Mouse (Mus musculus) c-Kit-positive CD71-positive TER-119-positive erythroid progenitor cells, embryonic 14.5 days (primary cell): Measurements from ENCODE around the gene Btbd6.

Experiments
- DNase-seq: peaks from one replicate; pipeline ENCODE4 v3.0.0-alpha.2; 2013; ENCODE audit warnings: low spot score

The Btbd6 gene

GRCm38 (mm10) chr12:113012443-113012842 is 36.2 kb downstream of the Btbd6 start:
- no peak for DNase-seq

- DNase-seq: no peak
These were observed 36.8 kb downstream of the Btbd6 start for GRCm38 (mm10) chr12:113013021-113013491.

GRCm38 (mm10) chr12:113013604-113014558 is 37.6 kb downstream of the Btbd6 start, which contains the start of gene Pacs2:
Gene Pacs2, plus strand, starts transcription at chr12:113014508.
- DNase-seq: peak; percentile 89

- no peak for DNase-seq
These were observed 38.6 kb downstream of the Btbd6 start for GRCm38 (mm10) chr12:113014561-113015556.

- no peak for DNase-seq
These were observed 39.7 kb downstream of the Btbd6 start for GRCm38 (mm10) chr12:113015956-113016355.

GRCm38 (mm10) chr12:113016976-113017375 is 40.7 kb downstream of the Btbd6 start:
- DNase-seq: no peak

GRCm38 (mm10) chr12:113017429-113017984 is 41.2 kb downstream of the Btbd6 start:
- no peak for DNase-seq

GRCm38 (mm10) chr12:113018763-113019162 is 42.5 kb downstream of the Btbd6 start:
- DNase-seq: no peak

- DNase-seq: no peak
These were observed 45.2 kb downstream of the Btbd6 start for GRCm38 (mm10) chr12:113021488-113021887.

GRCm38 (mm10) chr12:113023082-113023481 is 46.8 kb downstream of the Btbd6 start:
- no peak for DNase-seq

- DNase-seq: no peak
These were observed 50.3 kb downstream of the Btbd6 start for GRCm38 (mm10) chr12:113026557-113026956.

- DNase-seq: no peak
These were observed 51.2 kb downstream of the Btbd6 start for GRCm38 (mm10) chr12:113027495-113027894.

GRCm38 (mm10) chr12:113028067-113028466 is 51.8 kb downstream of the Btbd6 start:
- DNase-seq: no peak
